Mouse (Mus musculus) cerebellum, postnatal 36 days (tissue): ENCODE measurements at regions not wholly inside any gene's neighbourhood (a gene's known extent, or its start where the extent isn't known, plus 50 kb on each side); places are given as distances from the start of the nearest gene placed in this dataset.
A peak's percentile ranks its signal among the peaks of the same experiment; 100 is the strongest.

Experiments
- DNase-seq, 2 experiments: peaks; one replicate each; pipeline ENCODE4 v3.0.0; 2021 to 2022; ENCODE audit warnings: mixed read lengths in 2 of 2

- no peak for DNase-seq
Measured at GRCm38 (mm10) chr9:61092834-61093479, 279.2 kb upstream of the Tle3 start.

- DNase-seq = no peak
Measured at GRCm38 (mm10) chr9:61095069-61095775, 276.9 kb upstream of the Tle3 start.

- peak; percentile 59 to 63 for DNase-seq
Measured at GRCm38 (mm10) chr9:61101741-61102450, 270.3 kb upstream of the Tle3 start.

- no peak for DNase-seq
Measured at GRCm38 (mm10) chr9:61102451-61103358, 269.5 kb upstream of the Tle3 start.

- DNase-seq = no peak
Measured at GRCm38 (mm10) chr9:61105550-61106280, 266.5 kb upstream of the Tle3 start.

GRCm38 (mm10) chr9:61109519-61110285 is 262.5 kb upstream of the Tle3 start:
- no peak for DNase-seq

GRCm38 (mm10) chr9:61111206-61111605 is 261.0 kb upstream of the Tle3 start:
- DNase-seq = no peak

- DNase-seq = no peak
Measured at GRCm38 (mm10) chr9:61111733-61112415, 260.3 kb upstream of the Tle3 start.

- no peak for DNase-seq
Measured at GRCm38 (mm10) chr9:61119252-61119651, 252.9 kb upstream of the Tle3 start.

- no peak for DNase-seq
Measured at GRCm38 (mm10) chr9:61120531-61120930, 251.6 kb upstream of the Tle3 start.

- no peak for DNase-seq
Measured at GRCm38 (mm10) chr9:61120931-61121391, 251.2 kb upstream of the Tle3 start.

GRCm38 (mm10) chr9:61123431-61123830 is 248.7 kb upstream of the Tle3 start:
- DNase-seq = no peak

GRCm38 (mm10) chr9:61125769-61126168 is 246.4 kb upstream of the Tle3 start:
- no peak for DNase-seq

GRCm38 (mm10) chr9:61128077-61128476 is 244.1 kb upstream of the Tle3 start:
- no peak for DNase-seq

- DNase-seq = no peak
Measured at GRCm38 (mm10) chr9:61129186-61129585, 243.0 kb upstream of the Tle3 start.

- no peak for DNase-seq
Measured at GRCm38 (mm10) chr9:61130877-61131276, 241.3 kb upstream of the Tle3 start.

- DNase-seq = no peak
Measured at GRCm38 (mm10) chr9:61135263-61135882, 236.8 kb upstream of the Tle3 start.

GRCm38 (mm10) chr9:61135917-61136316 is 236.2 kb upstream of the Tle3 start:
- DNase-seq = no peak

- DNase-seq = no peak
Measured at GRCm38 (mm10) chr9:61138741-61139368, 233.3 kb upstream of the Tle3 start.

- no peak for DNase-seq
Measured at GRCm38 (mm10) chr9:61143101-61143500, 229.1 kb upstream of the Tle3 start.
